In genomic region chr6:91414890-91415289, GRCm38 (mm10) we compare ENCODE assay signal across 10 mouse cellular contexts. TPM values are rescaled to one million over a fixed set of nuclear protein-coding genes. Genes with fewer than 3 reads are reported as not detected.
DNase-seq lines count a peak whose midpoint lies in the region; ATAC-seq and TF ChIP-seq lines count a peak whose summit lies in the region.
"Had no signal": no experiment of that assay in that cellular context is flagged by ENCODE, and none has a peak within 500 bp of the region (broad histone marks: within the 10 kb centered on the region; RNA-seq: fewer than 3 reads in every experiment).

No protein-coding gene starts in this region.

- H3K4me3 ChIP-seq in liver, adult 2 months (ENCODE audit: insufficient read depth, low read depth, low read length), result no peak overlapping the region
- no peak overlapping the region for H3K4me3 ChIP-seq in stomach, postnatal 0 days (ENCODE audit: low read depth, low read length)

- no peak for TF ChIP-seq POLR2A in liver, adult 2 months (IDR thresholded peaks at IDR 0.05; ENCODE audit: extremely low read depth, insufficient read depth, low read length)

- no peak for TF ChIP-seq EP300 in stomach, postnatal 0 days (optimal IDR thresholded peaks at IDR 0.05)

- H3K4me2 ChIP-seq in stomach, postnatal 0 days (replicated peaks; ENCODE audit: low read depth), result no peak overlapping the region

- no peaks in the 10 kb centered on the region for H3K36me3 ChIP-seq in liver, adult 2 months (ENCODE audit: control insufficient read depth, insufficient read depth, low read length)
- H3K36me3 ChIP-seq in stomach, postnatal 0 days (ENCODE audit: control insufficient read depth, insufficient read depth, low read length), result no peaks in the 10 kb centered on the region

- H3K79me2 ChIP-seq in liver, adult 2 months (ENCODE audit: control insufficient read depth, insufficient read depth, low read length), result no peaks in the 10 kb centered on the region

- peak; percentile 79 for TF ChIP-seq CTCF in liver, adult 2 months (IDR thresholded peaks at IDR 0.05; ENCODE audit: low read depth, low read length)
- peak; percentile 80 for TF ChIP-seq CTCF in stomach, postnatal 0 days (IDR thresholded peaks at IDR 0.05; ENCODE audit: low read depth)

- peak; percentile 14 to 43 for DNase-seq in adrenal gland, adult 18-20 months (ENCODE audit: low spot score in 2 of 2)
- no peak for DNase-seq in adrenal gland, postnatal 4 days (ENCODE audit: low spot score in 2 of 2)
- peak; percentile 45 to 57 for DNase-seq in left cerebral cortex, adult 18-20 months (ENCODE audit: low spot score in 2 of 2)
- no peak for DNase-seq in left cerebral cortex, adult 11 months (ENCODE audit: low spot score)
- peak; percentile 75 for DNase-seq in ZHBTc4 (ENCODE audit: low read depth, low spot score)
- peak; percentile 68 for DNase-seq in embryo, embryonic 9.5 days (ENCODE audit: extremely low spot score)
- no peak for DNase-seq in liver, adult 2 months (ENCODE audit: extremely low read depth, low read depth, low spot score)
- peak; percentile 62 for DNase-seq in stomach, postnatal 0 days (ENCODE audit: low spot score)

- 4% methylated on average over 4 of the region's 4 CpGs for WGBS in liver, adult 2 months
- WGBS in stomach, postnatal 0 days, result 5% methylated on average over 4 of the region's 4 CpGs

- H3K27ac ChIP-seq in liver, adult 2 months (replicated peaks; ENCODE audit: insufficient read depth, low read depth, low read length), result no peak overlapping the region
- no peak overlapping the region for H3K27ac ChIP-seq in stomach, postnatal 0 days (replicated peaks)
- H3K27ac ChIP-seq: macrophage had no signal

- no peaks in the 10 kb centered on the region for H3K9me3 ChIP-seq in stomach, postnatal 0 days (ENCODE audit: control insufficient read depth, low read length)

- peaks cover 6% of the 10 kb centered on the region; the same call in 1 of the 2 replicates for H3K27me3 ChIP-seq in liver, adult 2 months (ENCODE audit: control insufficient read depth, insufficient read depth, low read length)
- peaks cover 21% of the 10 kb centered on the region for H3K27me3 ChIP-seq in stomach, postnatal 0 days (ENCODE audit: control insufficient read depth, insufficient read depth, low read length)

- ATAC-seq in stomach, postnatal 0 days (ENCODE audit: low FRiP score, low TSS enrichment), result no peak

- H3K9ac ChIP-seq in liver, adult 2 months (ENCODE audit: low read depth, low read length), result no peak overlapping the region
- H3K9ac ChIP-seq in stomach, postnatal 0 days (ENCODE audit: low read length), result no peak overlapping the region

- H3K4me1 ChIP-seq in liver, adult 2 months (ENCODE audit: control insufficient read depth, insufficient read depth, low read length), result peaks cover 4% of the 10 kb centered on the region
- H3K4me1 ChIP-seq in stomach, postnatal 0 days (replicated peaks; ENCODE audit: control insufficient read depth, insufficient read depth), result 0 out of 2 replicates have a peak, but pooled peaks cover 2% of the 10 kb centered on the region

RNA-seq across cellular contexts. Expression of gene Wnt7a, which starts 3.7 kb away (rescaled TPM):
- not detected for total RNA-seq in adrenal gland, adult 18-20 months (2021)
- under 1 TPM; 0.08 to 0.34 TPM for total RNA-seq in adrenal gland, postnatal 4 days (2021)
- total RNA-seq in left cerebral cortex, adult 18-20 months (2021), result 10 to 100 TPM; 13.8 to 13.9 TPM
- not detected in 2 replicates for total RNA-seq in liver, adult 2 months (2014; rRNA removed)
- polyA plus RNA-seq in liver, adult 2 months (2012; rRNA removed), result not detected in 2 replicates
- polyA plus RNA-seq in stomach, postnatal 0 days (2015; fragmentation: Nextera tagmentation; extraction: Ambion mirVana), result not detected in 2 replicates
- polyA plus RNA-seq: heart, embryonic 14.5 days; macrophage had no signal

RNA-seq across cellular contexts. Expression of gene Chchd4, which starts 58.5 kb away (rescaled TPM):
- 10 to 100 TPM; 19.5 to 21.5 TPM for total RNA-seq in adrenal gland, adult 18-20 months (2021)
- total RNA-seq in adrenal gland, postnatal 4 days (2021), result 10 to 100 TPM; 17.0 to 17.6 TPM
- 10 to 100 TPM; 21.3 to 22.2 TPM for total RNA-seq in left cerebral cortex, adult 18-20 months (2021)
- 4.2 and 5.4 TPM in 2 replicates for total RNA-seq in liver, adult 2 months (2014; rRNA removed)
- 4.2 and 4.5 TPM in 2 replicates for polyA plus RNA-seq in liver, adult 2 months (2012; rRNA removed)
- 14.7 TPM in 2 replicates for polyA plus RNA-seq in stomach, postnatal 0 days (2015; fragmentation: Nextera tagmentation; extraction: Ambion mirVana)

RNA-seq across cellular contexts. Expression of gene Tmem43, which starts 58.6 kb away (rescaled TPM):
- total RNA-seq in adrenal gland, adult 18-20 months (2021), result 10 to 100 TPM; 45.9 to 55.6 TPM
- total RNA-seq in adrenal gland, postnatal 4 days (2021), result 10 to 100 TPM; 40.6 to 42.4 TPM
- total RNA-seq in left cerebral cortex, adult 18-20 months (2021), result 10 to 100 TPM; 29.4 to 30.8 TPM
- 4.5 and 7.6 TPM in 2 replicates for total RNA-seq in liver, adult 2 months (2014; rRNA removed)
- polyA plus RNA-seq in liver, adult 2 months (2012; rRNA removed), result 8.2 and 9.4 TPM in 2 replicates
- 72.0 and 72.6 TPM in 2 replicates for polyA plus RNA-seq in stomach, postnatal 0 days (2015; fragmentation: Nextera tagmentation; extraction: Ambion mirVana)

Comparison
In these comparisons a context has a peak if more than half of its experiments do, and no peak if none do; other contexts are left out.
1. DNase-seq: peak in adrenal gland, adult 18-20 months (2 of 2), left cerebral cortex, adult 18-20 months (2 of 2), ZHBTc4 (single experiment), embryo, embryonic 9.5 days (single experiment) and stomach, postnatal 0 days (single experiment); none in adrenal gland, postnatal 4 days (0 of 2), left cerebral cortex, adult 11 months (single experiment) and liver, adult 2 months (single experiment).
2. RNA of gene Wnt7a, which starts 3.7 kb away (total RNA-seq): 13.8 to 13.9 TPM in left cerebral cortex, adult 18-20 months; 0.08 to 0.34 TPM in adrenal gland, postnatal 4 days, not detected in adrenal gland, adult 18-20 months and not detected in liver, adult 2 months; every median in the first group is over 10 times any median in the second.